Mouse (Mus musculus) hindbrain, embryonic 14.5 days (tissue): ENCODE data around the gene Alkbh2. TPM values are rescaled to one million over a fixed set of nuclear protein-coding genes. Genes with fewer than 3 reads are reported as not detected.
A peak's percentile ranks its signal among the peaks of the same experiment; 100 is the strongest.

Source experiments
- ATAC-seq: fragments of 200-750 bp; cut with Nextera tagmentation; 2 replicates; pipeline ENCODE4 v1.8.0; 2017; ENCODE audit warnings: moderate number of reproducible peaks, mild to moderate bottlenecking, moderate TSS enrichment, moderate library complexity; ENCODE audit not compliant: low FRiP score
- DNase-seq: peaks from one replicate; pipeline ENCODE4 v3.0.0-alpha.2; 2015; ENCODE audit warnings: low spot score
- H3K27ac ChIP-seq: fragments of 300-500 bp; sonication (generic); 2 replicates; pipeline ENCODE4 v1.5.1; 2014; ENCODE audit warnings: mild to moderate bottlenecking, moderate library complexity
- H3K27me3 ChIP-seq: fragments of 300-500 bp; sonication (generic); 2 replicates; pipeline ENCODE4 v1.6.1; 2014; ENCODE audit warnings: mild to moderate bottlenecking, low read length, mixed read lengths; ENCODE audit not compliant: control insufficient read depth, insufficient read depth
- H3K36me3 ChIP-seq: fragments of 300-500 bp; sonication (generic); replicated peaks from 2 replicates; pipeline ENCODE4 v1.6.1; 2014; ENCODE audit not compliant: control insufficient read depth, insufficient read depth
- H3K4me1 ChIP-seq: fragments of 300-500 bp; sonication (generic); replicated peaks from 2 replicates; pipeline ENCODE4 v1.6.1; 2014; ENCODE audit warnings: antibody characterized with exemption, low read length, mixed read lengths; ENCODE audit not compliant: control insufficient read depth, insufficient read depth
- H3K4me2 ChIP-seq: fragments of 300-500 bp; sonication (generic); replicated peaks from 2 replicates; pipeline ENCODE4 v1.6.1; 2014; ENCODE audit warnings: mild to moderate bottlenecking, moderate library complexity
- H3K4me3 ChIP-seq: fragments of 300-500 bp; sonication (generic); replicated peaks from 2 replicates; pipeline ENCODE4 v1.5.1; 2014; ENCODE audit warnings: mild to moderate bottlenecking, low read length
- H3K9ac ChIP-seq: fragments of 300-500 bp; sonication (generic); 2 replicates; pipeline ENCODE4 v1.6.1; 2014
- H3K9me3 ChIP-seq: fragments of 300-500 bp; sonication (generic); 2 replicates; pipeline ENCODE4 v1.6.1; 2016; ENCODE audit warnings: low read length; ENCODE audit not compliant: control insufficient read depth
- WGBS: fragments of 180-500 bp; shearing (Covaris S2); extraction: QIAGEN DNeasy Blood & Tissue Kit; methylation state at CpG from one replicate; pipeline ENCODE4 v1.1.7; 2014; 5-methylcytosine and 5-hydroxymethylcytosine counted together
- polyA plus RNA-seq: library from polyadenylated mRNA; unstranded; fragments of >200 nt; fragmentation: Nextera tagmentation; extraction: Ambion mirVana; gene quantifications from 2 replicates; pipeline ENCODE4 v1.2.1, GENCODE M21; 2014

Alkbh2 gene
- polyA plus RNA-seq, 1 experiment from 2014 or later: 6.2 TPM

- WGBS: 86% methylated on average over 14 of the region's 14 CpGs
- no peak overlapping the region for H3K9ac ChIP-seq
- H3K27ac ChIP-seq: no peak overlapping the region
- H3K9me3 ChIP-seq: 0 out of 2 replicates have a peak, but pooled peaks cover 4% of the 10 kb centered on the region
- DNase-seq (no peak), ATAC-seq (no peak)
- no peaks in the 10 kb centered on the region for H3K4me1 ChIP-seq
- no peak overlapping the region for H3K4me2 ChIP-seq
- H3K36me3 ChIP-seq: no peaks in the 10 kb centered on the region
- H3K27me3 ChIP-seq: no peaks in the 10 kb centered on the region
- H3K4me3 ChIP-seq: no peak overlapping the region
Measured at GRCm38 (mm10) chr5:114147043-114147972, 19.3 kb upstream of the Alkbh2 start.

GRCm38 (mm10) chr5:114146028-114146888 lies 18.2 kb upstream of the Alkbh2 start, which contains the start of gene Acacb:
Gene Acacb, plus strand, starts transcription at chr5:114146535.
- no peak within 1 kb of the TSS for H3K4me2 ChIP-seq
- DNase-seq (no peak), ATAC-seq (no peak)
- H3K36me3 ChIP-seq: no peaks in the 10 kb centered on the region
- H3K4me3 ChIP-seq: no peak within 1 kb of the TSS
- no peak within 1 kb of the TSS for H3K27ac ChIP-seq
- no peaks in the 10 kb centered on the region for H3K4me1 ChIP-seq
- no peaks in the 10 kb centered on the region for H3K27me3 ChIP-seq
- 0 out of 2 replicates have a peak, but pooled peaks cover 4% of the 10 kb centered on the region for H3K9me3 ChIP-seq
- no peak within 1 kb of the TSS for H3K9ac ChIP-seq
- WGBS: 48% methylated on average over 19 of the region's 19 CpGs

GRCm38 (mm10) chr5:114139175-114139574 lies 11.2 kb upstream of the Alkbh2 start:
- DNase-seq (peak; percentile 83), ATAC-seq (peak; percentile 87)
- Histone ChIP-seq H3K9ac (no peak overlapping the region), H3K4me3 (no peak overlapping the region), H3K27me3 (no peaks in the 10 kb centered on the region), H3K36me3 (no peaks in the 10 kb centered on the region), H3K27ac (peak overlapping the region; percentile 74), H3K4me1 (peaks cover 14% of the 10 kb centered on the region), H3K9me3 (no peaks in the 10 kb centered on the region), H3K4me2 (no peak overlapping the region)
- 5% methylated on average over 9 of the region's 9 CpGs for WGBS

- H3K27ac ChIP-seq: peak overlapping the region; percentile 74
- H3K9me3 ChIP-seq: no peaks in the 10 kb centered on the region
- H3K4me2 ChIP-seq: no peak overlapping the region
- no peak overlapping the region for H3K9ac ChIP-seq
- H3K27me3 ChIP-seq: no peaks in the 10 kb centered on the region
- ATAC-seq (peak; percentile 32; the same call in 1 of the 2 replicates), DNase-seq (no peak)
- no peaks in the 10 kb centered on the region for H3K36me3 ChIP-seq
- peaks cover 14% of the 10 kb centered on the region for H3K4me1 ChIP-seq
- H3K4me3 ChIP-seq: no peak overlapping the region
- 56% methylated on average over 21 of the region's 21 CpGs for WGBS
Measured at GRCm38 (mm10) chr5:114138277-114139164, 10.5 kb upstream of the Alkbh2 start.

- H3K27ac ChIP-seq: peak overlapping the region; percentile 74; the same call in 1 of the 2 replicates
- H3K27me3 ChIP-seq: no peaks in the 10 kb centered on the region
- 77% methylated on average over 15 of the region's 15 CpGs for WGBS
- no peaks in the 10 kb centered on the region for H3K9me3 ChIP-seq
- H3K4me3 ChIP-seq: no peak overlapping the region
- H3K9ac ChIP-seq: no peak overlapping the region
- peaks cover 14% of the 10 kb centered on the region for H3K4me1 ChIP-seq
- ATAC-seq: no peak
- H3K4me2 ChIP-seq: no peak overlapping the region
- DNase-seq: no peak
- no peaks in the 10 kb centered on the region for H3K36me3 ChIP-seq
Measured at GRCm38 (mm10) chr5:114137481-114138276, 9.7 kb upstream of the Alkbh2 start.

- Histone ChIP-seq H3K9ac (no peak overlapping the region), H3K4me2 (no peak overlapping the region), H3K27me3 (no peaks in the 10 kb centered on the region), H3K4me3 (no peak overlapping the region), H3K27ac (no peak overlapping the region), H3K36me3 (no peaks in the 10 kb centered on the region), H3K4me1 (peaks cover 17% of the 10 kb centered on the region), H3K9me3 (no peaks in the 10 kb centered on the region)
- 88% methylated on average over 10 of the region's 10 CpGs for WGBS
- no peak for ATAC-seq
- no peak for DNase-seq
Measured at GRCm38 (mm10) chr5:114135516-114135915, 7.5 kb upstream of the Alkbh2 start.

GRCm38 (mm10) chr5:114134091-114134534 lies 6.1 kb upstream of the Alkbh2 start:
- H3K9ac ChIP-seq: no peak overlapping the region
- DNase-seq: no peak

GRCm38 (mm10) chr5:114132841-114133240 lies 4.8 kb upstream of the Alkbh2 start:
- H3K4me2 ChIP-seq: no peak overlapping the region
- no peaks in the 10 kb centered on the region for H3K36me3 ChIP-seq
- no peaks in the 10 kb centered on the region for H3K9me3 ChIP-seq
- no peak overlapping the region for H3K4me3 ChIP-seq
- no peaks in the 10 kb centered on the region for H3K27me3 ChIP-seq
- no peak overlapping the region for H3K27ac ChIP-seq
- no peak overlapping the region for H3K9ac ChIP-seq
- ATAC-seq: no peak
- WGBS: 76% methylated on average over 6 of the region's 6 CpGs
- peaks cover 7% of the 10 kb centered on the region for H3K4me1 ChIP-seq
- no peak for DNase-seq

More at GRCm38 (mm10) chr5:114134091-114134534, 6.1 kb upstream of the Alkbh2 start:
- Histone ChIP-seq H3K4me3 (no peak overlapping the region), H3K36me3 (no peaks in the 10 kb centered on the region), H3K27me3 (no peaks in the 10 kb centered on the region), H3K9me3 (no peaks in the 10 kb centered on the region), H3K4me1 (peaks cover 9% of the 10 kb centered on the region), H3K4me2 (no peak overlapping the region), H3K27ac (no peak overlapping the region)
- WGBS: 66% methylated on average over 6 of the region's 6 CpGs
- no peak for ATAC-seq
